Mouse (Mus musculus) MEL (cell line): ENCODE measurements around the gene Tipin. TPM values are rescaled to one million over a fixed set of nuclear protein-coding genes. Genes with fewer than 3 reads are reported as not detected.

Source experiments
- DNase-seq: peaks from one replicate; pipeline ENCODE4 v3.0.0; 2011; ENCODE audit warnings: low read depth, low spot score
- H3K27ac ChIP-seq: 2 replicates; pipeline ENCODE4 v1.5.1; 2012; ENCODE audit warnings: low read depth, mild to moderate bottlenecking, control low read depth, low read length, moderate library complexity; ENCODE audit not compliant: control insufficient read depth
- H3K27me3 ChIP-seq, 2 experiments: fragments of 150-350 bp in 1 of 2; sonication (generic) in 1 of 2; 2 replicates each; pipeline ENCODE4 v1.6.1; 2012; ENCODE audit warnings: low read length in 2 of 2, mild to moderate bottlenecking in 2 of 2, improper control_type of control experiment in 1 of 2, moderate library complexity in 1 of 2; ENCODE audit not compliant: insufficient read depth in 2 of 2, control insufficient read depth in 1 of 2
- H3K36me3 ChIP-seq, 2 experiments: 2 replicates each; pipeline ENCODE4 v1.6.1; 2012 to 2014; ENCODE audit warnings: low read length in 2 of 2, improper control_type of control experiment in 1 of 2, inconsistent platforms in 1 of 2, mild to moderate bottlenecking in 1 of 2; ENCODE audit not compliant: insufficient read depth in 2 of 2, control insufficient read depth in 1 of 2
- H3K4me1 ChIP-seq, 2 experiments: fragments of 150-350 bp in 1 of 2; sonication (generic) in 1 of 2; 2 replicates each; pipeline ENCODE4 v1.6.1; 2012; ENCODE audit warnings: low read length in 2 of 2, improper control_type of control experiment in 1 of 2, mild to moderate bottlenecking in 1 of 2; ENCODE audit not compliant: insufficient read depth in 2 of 2, control insufficient read depth in 1 of 2
- H3K4me3 ChIP-seq, 2 experiments: fragments of 150-350 bp in 1 of 2; sonication (generic) in 1 of 2; 2 replicates each; pipeline ENCODE4 v1.5.1; 2012; ENCODE audit warnings: low read depth in 2 of 2, low read length in 2 of 2, mild to moderate bottlenecking in 2 of 2, moderate library complexity in 2 of 2, control low read depth in 1 of 2, improper control_type of control experiment in 1 of 2; ENCODE audit not compliant: control insufficient read depth in 1 of 2, insufficient read depth in 1 of 2
- H3K79me2 ChIP-seq: 2 replicates; pipeline ENCODE4 v1.6.1; 2012; ENCODE audit warnings: mild to moderate bottlenecking, low read length, moderate library complexity; ENCODE audit not compliant: control insufficient read depth, poor library complexity, insufficient read depth
- H3K9ac ChIP-seq: 2 replicates; pipeline ENCODE4 v1.6.1; 2012; ENCODE audit warnings: low read depth, mild to moderate bottlenecking, control low read depth, low read length, moderate library complexity; ENCODE audit not compliant: control insufficient read depth, poor library complexity, severe bottlenecking
- H3K9me3 ChIP-seq: fragments of 150-350 bp; sonication (generic); replicated peaks from 2 replicates; pipeline ENCODE4 v1.6.1; 2012; ENCODE audit warnings: mild to moderate bottlenecking, low read length, improper control_type of control experiment, moderate library complexity; ENCODE audit not compliant: insufficient read depth
- BHLHE40 ChIP-seq: IDR thresholded peaks from 2 replicates; pipeline ENCODE4 v1.6.1; 2012; ENCODE audit warnings: low read depth, mild to moderate bottlenecking, inconsistent platforms, low read length, improper control_type of control experiment, borderline replicate concordance
- CHD1 ChIP-seq: IDR thresholded peaks from 2 replicates; pipeline ENCODE4 v1.6.1; 2012; ENCODE audit warnings: low read depth, mild to moderate bottlenecking, inconsistent platforms, low read length, improper control_type of control experiment
- CHD2 ChIP-seq: IDR thresholded peaks from 2 replicates; pipeline ENCODE4 v1.6.1; 2011; ENCODE audit warnings: low read length, improper control_type of control experiment
- EP300 ChIP-seq, 2 experiments: IDR thresholded peaks; 2 replicates each; pipeline ENCODE4 v1.6.1; 2011; ENCODE audit warnings: improper control_type of control experiment in 2 of 2, low read length in 2 of 2, low read depth in 1 of 2, mild to moderate bottlenecking in 1 of 2
- ETS1 ChIP-seq: IDR thresholded peaks from 2 replicates; pipeline ENCODE4 v1.6.1; 2012; ENCODE audit warnings: low read depth, mild to moderate bottlenecking, inconsistent platforms, low read length, improper control_type of control experiment, moderate library complexity
- GABPA ChIP-seq: IDR thresholded peaks from 2 replicates; pipeline ENCODE4 v1.6.1; 2012; ENCODE audit warnings: low read depth, mild to moderate bottlenecking, inconsistent platforms, low read length, improper control_type of control experiment, moderate library complexity
- GATA1 ChIP-seq: IDR thresholded peaks from 2 replicates; pipeline ENCODE4 v1.6.1; 2011; ENCODE audit warnings: low read depth, low read length, improper control_type of control experiment
- KAT2A ChIP-seq: conservative IDR thresholded peaks from 2 replicates; pipeline ENCODE4 v1.6.1; 2012; ENCODE audit warnings: low read depth, low read length, improper control_type of control experiment, inconsistent platforms
- MAX ChIP-seq: IDR thresholded peaks from 2 replicates; pipeline ENCODE4 v1.6.1; 2011; ENCODE audit warnings: low read length, improper control_type of control experiment
- MYB ChIP-seq: IDR thresholded peaks from 2 replicates; pipeline ENCODE4 v1.6.1; 2011; ENCODE audit warnings: mild to moderate bottlenecking, low read depth, low read length, improper control_type of control experiment
- NRF1 ChIP-seq: IDR thresholded peaks from 2 replicates; pipeline ENCODE4 v1.6.1; 2014; ENCODE audit warnings: low read depth, mild to moderate bottlenecking, inconsistent platforms, low read length, improper control_type of control experiment, moderate library complexity; ENCODE audit not compliant: poor library complexity, insufficient read depth, severe bottlenecking
- POLR2A ChIP-seq, 2 experiments: IDR thresholded peaks; 2 replicates each; pipeline ENCODE4 v1.6.1; 2011 to 2012; ENCODE audit warnings: low read length in 2 of 2, mild to moderate bottlenecking in 2 of 2, control low read depth in 1 of 2, improper control_type of control experiment in 1 of 2, low read depth in 1 of 2, moderate library complexity in 1 of 2; ENCODE audit not compliant: control insufficient read depth in 1 of 2, insufficient read depth in 1 of 2, poor library complexity in 1 of 2
- RAD21 ChIP-seq: IDR thresholded peaks from 2 replicates; pipeline ENCODE4 v1.6.1; 2011; ENCODE audit warnings: mild to moderate bottlenecking, low read depth, low read length, improper control_type of control experiment
- RCOR1 ChIP-seq: IDR thresholded peaks from 2 replicates; pipeline ENCODE4 v1.6.1; 2012; ENCODE audit warnings: low read depth, mild to moderate bottlenecking, inconsistent platforms, low read length, improper control_type of control experiment
- TBP ChIP-seq: IDR thresholded peaks from 2 replicates; pipeline ENCODE4 v1.8.0; 2011; ENCODE audit warnings: low read depth, low read length, improper control_type of control experiment
- ZKSCAN1 ChIP-seq: IDR thresholded peaks from 2 replicates; pipeline ENCODE4 v1.6.1; 2012; ENCODE audit warnings: low read depth, mild to moderate bottlenecking, inconsistent platforms, low read length, improper control_type of control experiment, moderate library complexity
- ZNF384 ChIP-seq: IDR thresholded peaks from 2 replicates; pipeline ENCODE4 v1.6.1; 2012; ENCODE audit warnings: low read depth, mild to moderate bottlenecking, inconsistent platforms, low read length, improper control_type of control experiment
- polyA plus RNA-seq, 2 experiments: library from polyadenylated mRNA; stranded (reverse) in 1 of 2; unstranded in 1 of 2; fragments of >175 nt in 1 of 2; fragments of >200 nt in 1 of 2; gene quantifications; 2 replicates each; pipeline versions ENCODE4 v1.2.1 to v1.2.4; 2012; ENCODE audit warnings: low replicate concordance in 2 of 2, low read depth in 1 of 2; ENCODE audit not compliant: insufficient read length in 2 of 2, insufficient read depth in 1 of 2, missing spikeins in 1 of 2
- total RNA-seq: library from RNA; depleted of rRNA; stranded (reverse); fragments of 300-350 nt; gene quantifications from 2 replicates; pipeline ENCODE4 v1.2.3, GENCODE M21; 2012

The Tipin gene
- total and polyA plus RNA-seq, 3 experiments = 128 to 189 TPM; not detected in 1

- no peak overlapping the region for H3K4me3 ChIP-seq
- no peaks in the 10 kb centered on the region for H3K4me1 ChIP-seq
- TF ChIP-seq GATA1 = no peak
- TF ChIP-seq ZNF384 = peak; percentile 68
- TF ChIP-seq NRF1 = no peak
- TF ChIP-seq, all 39 proteins: peak for 1
- Histone ChIP-seq H3K79me2 (peaks cover 1% of the 10 kb centered on the region; the same call in 1 of the 2 replicates), H3K27me3 (no peaks in the 10 kb centered on the region), H3K9me3 (no peaks in the 10 kb centered on the region), H3K9ac (no peak overlapping the region), H3K36me3 (no peaks in the 10 kb centered on the region; a peak in 1 of 4 replicates), H3K27ac (no peak overlapping the region)
- no peak for DNase-seq
Measured at GRCm38 (mm10) chr9:64242381-64242831, 39.0 kb upstream of the Tipin start.

GRCm38 (mm10) chr9:64249371-64249770 lies 32.0 kb upstream of the Tipin start:
- Histone ChIP-seq H3K27me3 (no peaks in the 10 kb centered on the region), H3K9me3 (no peaks in the 10 kb centered on the region), H3K9ac (no peak overlapping the region), H3K36me3 (peaks cover 0 to 8% of the 10 kb centered on the region in 2 experiments; a peak in 2 of 4 replicates)
- DNase-seq = no peak
- TF ChIP-seq NRF1 (no peak), CHD1 (no peak), ETS1 (no peak), POLR2A (IDR thresholded peaks at IDR 0.05; ENCODE audit: control insufficient read depth in 1 of 2, insufficient read depth in 1 of 2, low read depth in 1 of 2, low read length in 2 of 2, poor library complexity in 1 of 2) (no peak), EP300 (IDR thresholded peaks at IDR 0.05; ENCODE audit: low read depth in 1 of 2, low read length in 2 of 2) (no peak), BHLHE40 (no peak), GABPA (no peak), RAD21 (no peak), ZNF384 (no peak), MAX (no peak), MYB (no peak), KAT2A (no peak), ZKSCAN1 (no peak), CHD2 (no peak), RCOR1 (no peak), TBP (no peak)
- TF ChIP-seq, all 39 proteins: peak for 0
- no peak overlapping the region for H3K27ac ChIP-seq
- H3K4me1 ChIP-seq = peaks cover 7 to 9% of the 10 kb centered on the region in 2 experiments; a peak in 3 of 4 replicates
- no peak overlapping the region for H3K4me3 ChIP-seq
- peaks cover 13% of the 10 kb centered on the region for H3K79me2 ChIP-seq
